Mouse (Mus musculus) kidney, adult 18-20 months (tissue): ENCODE results near the gene Patj.

Experiments
- DNase-seq: peaks from one replicate; pipeline ENCODE4 v3.0.0; 2021

The Patj gene

DNA sequence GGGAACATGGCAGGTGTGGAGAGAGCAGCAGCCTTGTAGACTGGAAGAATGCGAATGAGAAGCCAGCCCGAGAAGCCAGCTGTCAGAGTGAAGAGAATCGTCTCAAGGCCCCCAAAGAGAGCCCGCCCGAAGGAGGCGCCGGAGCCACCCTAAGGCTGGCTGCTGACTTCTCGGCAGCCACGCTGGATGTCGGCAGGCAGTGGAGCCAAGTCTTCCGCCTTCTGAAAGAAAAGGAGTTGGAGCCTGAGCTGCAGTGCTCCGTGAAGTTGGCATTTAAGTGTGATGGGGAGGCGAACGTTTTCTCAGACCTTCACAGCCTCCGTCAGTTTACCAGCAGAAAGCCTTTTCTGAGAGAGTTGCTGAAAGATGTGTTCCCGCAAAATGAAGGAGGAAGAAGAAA is 338.1 kb downstream of the Patj start:
- no peak for DNase-seq

GRCm38 (mm10) chr4:98739753-98740152 is 344.2 kb downstream of the Patj start:
- DNase-seq, result no peak

- no peak for DNase-seq
Measured at GRCm38 (mm10) chr4:98743209-98743905, 347.8 kb downstream of the Patj start.

GRCm38 (mm10) chr4:98743906-98744210 is 348.3 kb downstream of the Patj start:
- DNase-seq, result no peak

DNA sequence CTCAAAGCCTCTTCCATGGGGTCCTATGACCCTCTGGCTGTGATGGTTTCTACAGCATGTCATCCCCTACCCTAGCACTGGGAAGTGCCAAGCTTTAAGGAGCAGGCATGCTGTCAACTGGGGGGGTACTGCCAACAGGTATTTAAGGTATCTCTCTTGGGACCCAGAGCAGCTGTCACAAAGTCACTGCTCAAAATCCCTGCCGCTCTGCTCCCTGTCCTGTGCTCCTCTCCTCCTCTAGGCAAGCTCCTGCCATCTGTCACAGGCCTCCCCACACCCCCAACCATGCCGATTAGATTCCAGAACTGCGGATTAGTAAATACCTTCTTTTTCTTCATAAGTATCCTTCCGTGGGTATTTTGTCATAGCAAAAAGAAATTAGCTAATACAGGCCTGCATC is 358.9 kb downstream of the Patj start:
- no peak for DNase-seq

DNA sequence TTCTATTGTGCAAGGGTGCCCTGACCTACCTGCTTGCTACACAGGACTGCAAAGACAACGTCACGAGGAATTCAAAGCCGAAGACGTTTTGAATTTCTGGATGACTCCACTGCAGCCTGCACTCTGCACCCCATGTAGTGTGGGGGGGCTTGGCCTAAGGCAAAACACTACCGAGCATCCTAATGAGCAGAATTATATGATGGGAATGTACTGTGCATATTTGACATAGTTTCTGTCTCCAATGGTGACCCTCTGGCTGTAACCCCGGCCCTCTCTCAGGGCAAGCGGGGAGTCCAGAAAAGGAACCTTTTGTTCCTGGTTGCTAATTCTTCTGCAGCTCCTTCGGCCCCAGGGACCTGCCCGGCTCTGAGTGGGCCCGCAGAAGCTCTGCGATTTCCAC is 360.6 kb downstream of the Patj start:
- DNase-seq, result no peak

DNA sequence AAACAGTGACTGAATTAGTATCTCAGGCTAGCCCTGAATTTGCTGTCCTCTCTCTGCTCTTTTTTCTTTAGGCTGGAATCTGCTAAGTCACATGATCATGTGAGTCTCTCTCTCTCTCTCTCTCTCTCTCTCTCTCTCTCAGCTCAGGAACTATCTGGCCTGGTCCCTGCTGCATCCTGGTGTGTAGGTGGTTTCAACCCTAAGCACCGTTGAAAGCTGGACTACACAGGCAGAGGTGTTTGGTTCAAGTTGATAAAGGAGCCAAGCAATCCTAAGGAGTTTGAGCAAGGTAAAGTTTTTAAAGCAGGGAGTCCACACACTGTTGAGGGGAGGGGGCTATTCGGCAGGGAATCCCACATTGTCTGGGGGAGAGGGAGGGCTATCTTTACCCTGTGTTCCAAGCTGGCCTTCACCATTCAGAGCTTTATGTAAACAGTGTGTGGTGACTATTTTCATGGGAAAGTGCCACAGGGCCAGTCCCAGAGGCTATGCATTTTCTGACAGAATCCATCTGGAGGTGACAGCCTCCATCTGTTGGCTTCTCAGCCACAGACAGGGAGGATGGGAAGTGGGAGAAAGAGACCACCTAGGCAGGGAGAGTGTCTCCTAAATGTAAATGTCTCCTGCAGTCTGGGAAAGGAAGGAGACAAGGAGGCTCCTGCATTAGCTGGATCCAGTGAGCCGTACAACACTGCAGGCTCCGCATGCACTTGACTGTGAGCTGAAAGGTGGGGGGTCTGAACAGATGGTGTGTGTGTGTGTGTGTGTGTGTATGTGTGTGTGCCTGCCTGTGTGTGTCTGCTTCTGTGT is 362.6 kb downstream of the Patj start:
- no peak for DNase-seq

GRCm38 (mm10) chr4:98758872-98759518 is 363.4 kb downstream of the Patj start:
- DNase-seq, result no peak

- no peak for DNase-seq
Measured at GRCm38 (mm10) chr4:98767134-98768133, 371.8 kb downstream of the Patj start.
